Mouse (Mus musculus): ENCODE data around the gene Tbc1d8.

Tbc1d8 gene

DNA sequence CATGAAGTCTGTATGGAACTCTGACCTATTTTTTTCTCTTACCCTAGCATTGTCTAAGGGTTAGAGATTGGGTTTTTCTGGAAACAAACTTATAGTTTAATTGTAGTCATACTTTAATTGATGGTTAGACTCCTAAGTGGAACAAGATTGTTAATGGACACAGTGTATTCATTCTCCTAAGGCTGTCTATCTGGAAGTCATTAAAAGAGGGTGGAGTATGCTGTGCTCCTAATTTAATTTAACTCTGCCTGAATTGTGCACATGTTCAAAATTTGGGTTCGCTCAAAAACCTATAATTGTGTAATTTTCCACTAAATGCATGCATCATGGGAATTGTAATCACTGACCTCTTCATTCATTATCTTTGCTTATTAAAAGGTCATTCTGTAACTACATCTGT is 113.0 kb downstream of the Tbc1d8 start:
- DNase-seq (ENCODE audit: low read depth, low spot score) = no peak

DNA sequence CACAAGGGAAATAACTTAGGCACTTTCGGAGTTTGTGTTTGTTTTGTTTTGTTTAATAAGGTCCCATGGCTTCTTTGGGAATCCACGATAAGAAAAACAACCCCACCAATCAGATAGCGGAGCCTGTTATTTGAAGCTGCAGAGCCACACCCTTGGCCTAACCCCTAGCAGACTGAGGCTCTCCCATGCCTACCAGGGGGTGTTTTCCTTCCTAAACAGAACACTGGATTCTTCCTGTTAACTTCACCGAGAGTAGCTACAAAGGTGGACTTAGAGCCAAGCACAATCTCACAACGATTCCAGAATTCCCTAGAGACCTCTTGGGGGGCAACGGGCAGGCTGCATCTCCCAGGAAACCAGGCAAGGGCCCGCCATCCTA is 116.1 kb downstream of the Tbc1d8 start:
- DNase-seq (ENCODE audit: low read depth, low spot score) = no peak

GRCm38 (mm10) chr1:39361754-39362514 is 116.6 kb downstream of the Tbc1d8 start:
- no peak for DNase-seq (ENCODE audit: low read depth, low spot score)

DNA sequence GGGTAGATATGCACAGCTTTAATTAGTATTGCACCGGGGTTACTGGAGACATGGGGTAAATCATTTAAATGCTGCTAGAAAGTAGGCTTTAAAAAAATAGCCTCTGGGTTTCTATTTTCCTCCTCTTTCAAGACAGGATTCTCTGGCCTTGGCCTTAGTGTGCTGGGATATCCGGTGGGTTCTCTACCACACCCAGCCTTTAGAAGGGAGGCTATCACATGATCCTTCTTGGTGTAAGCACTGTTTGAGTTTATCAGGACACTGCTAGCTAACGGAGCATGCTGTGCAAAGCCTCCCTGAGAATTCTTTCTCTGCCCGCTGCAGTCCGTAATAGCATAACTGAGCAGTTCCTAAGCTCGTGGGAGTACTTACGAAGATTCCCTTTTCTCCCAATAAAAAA is 129.1 kb downstream of the Tbc1d8 start:
- no peak for DNase-seq (ENCODE audit: low read depth, low spot score)

- DNase-seq (ENCODE audit: low read depth, low spot score) = no peak
Measured at GRCm38 (mm10) chr1:39349001-39349400, 129.6 kb downstream of the Tbc1d8 start.

GRCm38 (mm10) chr1:39344981-39345600 is 133.5 kb downstream of the Tbc1d8 start:
- DNase-seq (ENCODE audit: low read depth, low spot score) = no peak

DNA sequence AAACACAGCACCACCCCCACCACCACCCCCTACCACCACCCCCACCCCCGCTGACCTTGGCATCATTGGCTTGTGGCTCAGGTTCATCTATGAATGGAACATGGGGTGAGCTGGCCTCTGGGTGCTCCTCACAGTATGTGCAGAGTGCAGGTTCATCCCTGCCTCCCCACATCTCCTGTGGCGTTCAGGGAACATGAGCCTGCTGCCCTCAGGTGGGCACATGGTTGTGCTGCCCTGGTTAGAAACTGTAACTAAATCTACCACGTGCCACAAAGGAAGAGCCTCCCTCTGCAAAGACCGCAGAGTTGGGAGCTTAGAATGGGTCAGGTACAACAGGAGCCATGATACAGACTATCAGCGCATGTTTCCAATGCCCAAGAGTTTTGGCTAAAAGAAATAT is 135.3 kb downstream of the Tbc1d8 start:
- DNase-seq (ENCODE audit: low read depth, low spot score) = no peak

DNA sequence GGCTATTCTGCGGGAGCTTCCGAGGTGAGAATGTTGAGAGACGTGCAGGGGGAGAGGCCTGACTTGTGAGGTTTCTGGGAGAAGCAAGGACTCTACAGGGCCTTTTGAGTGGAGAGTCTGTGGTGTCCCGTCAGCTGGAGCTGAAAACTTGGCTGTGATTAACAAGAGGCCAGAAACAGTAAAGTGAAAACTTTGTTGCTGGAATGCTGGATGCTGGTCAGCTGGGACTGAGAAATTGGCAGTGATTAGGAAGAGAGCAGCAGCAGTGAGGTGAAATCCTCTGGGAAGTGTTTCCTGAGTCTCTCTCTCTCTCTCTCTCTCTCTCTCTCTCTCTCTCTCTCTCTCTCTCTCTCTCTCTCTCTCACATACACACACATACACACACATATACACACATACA is 136.7 kb downstream of the Tbc1d8 start:
- DNase-seq (ENCODE audit: low read depth, low spot score) = no peak

GRCm38 (mm10) chr1:39340647-39341046 is 137.9 kb downstream of the Tbc1d8 start:
- peak; percentile 61 for DNase-seq (ENCODE audit: low read depth, low spot score)

GRCm38 (mm10) chr1:39340156-39340555 is 138.4 kb downstream of the Tbc1d8 start:
- DNase-seq (ENCODE audit: low read depth, low spot score) = no peak

GRCm38 (mm10) chr1:39339455-39339854 is 139.1 kb downstream of the Tbc1d8 start:
- no peak for DNase-seq (ENCODE audit: low read depth, low spot score)

DNA sequence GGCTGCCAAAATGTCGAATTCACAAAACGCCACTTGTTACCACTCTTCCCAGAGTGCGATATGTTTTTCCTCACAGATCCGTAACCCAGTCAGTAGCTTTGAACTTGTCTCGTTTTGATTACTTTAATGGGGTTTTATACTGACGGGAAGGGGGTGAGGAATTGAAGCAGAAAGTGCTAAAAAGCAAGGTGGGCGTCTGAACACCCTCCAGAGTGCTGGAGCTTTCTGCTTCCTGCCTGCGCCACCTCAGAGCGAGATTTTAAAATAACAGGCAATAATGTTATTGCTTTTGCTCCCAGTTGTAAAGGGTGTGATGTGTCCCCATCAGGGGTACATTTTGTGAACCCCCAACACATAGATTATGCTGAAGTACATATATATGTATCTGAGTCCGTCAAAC is 139.7 kb downstream of the Tbc1d8 start:
- no peak for DNase-seq (ENCODE audit: low read depth, low spot score)

DNA sequence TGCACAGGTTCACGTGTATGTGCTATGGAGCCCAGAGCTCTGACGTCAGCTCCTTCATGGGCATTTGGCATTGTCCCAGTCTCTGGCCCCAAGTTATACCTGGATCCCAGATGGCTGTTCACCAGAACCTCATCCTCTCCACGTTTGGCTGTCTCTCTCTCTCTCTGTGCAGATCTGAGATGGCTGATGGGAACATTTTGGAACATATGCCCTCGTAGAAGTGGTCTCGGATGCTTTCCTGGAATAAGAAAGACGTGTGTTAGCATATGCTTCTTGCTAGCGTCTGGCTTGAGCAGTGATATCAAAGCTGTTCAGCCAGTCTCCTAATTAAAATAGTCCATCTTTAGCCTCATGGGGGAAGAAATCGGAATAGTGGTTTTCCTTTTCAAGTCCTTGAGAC is 141.8 kb downstream of the Tbc1d8 start:
- no peak for DNase-seq (ENCODE audit: low read depth, low spot score)

DNA sequence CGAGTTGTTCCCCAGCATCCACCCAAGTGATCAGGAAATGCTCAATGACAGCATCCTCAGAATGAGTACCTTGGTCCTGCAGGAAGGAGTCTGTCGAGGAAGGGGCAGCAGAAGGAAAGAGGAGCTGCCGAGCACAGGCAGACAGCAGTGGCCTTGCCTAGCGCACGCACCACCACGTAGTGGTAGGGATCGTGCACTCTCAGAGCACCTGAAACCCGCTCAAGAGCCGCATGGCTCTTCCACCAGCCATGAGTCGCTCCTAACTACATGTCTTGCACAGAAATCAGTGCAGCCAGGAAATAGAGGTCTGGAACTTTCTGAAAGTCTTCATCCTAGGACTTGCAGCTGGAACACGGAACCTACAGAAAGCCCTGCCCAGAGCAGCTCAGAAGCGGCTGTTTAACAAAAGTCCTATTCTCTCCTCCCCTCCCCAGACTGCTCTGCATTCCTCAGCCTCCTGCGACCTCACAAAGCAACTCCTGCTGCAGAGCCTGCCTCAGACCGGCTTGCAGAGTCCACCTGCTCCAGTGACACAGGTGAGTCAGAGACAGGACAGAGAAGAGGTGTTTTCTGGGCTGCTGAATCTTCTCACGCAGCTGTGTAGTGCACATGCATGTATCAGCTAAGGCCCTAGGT is 142.9 kb downstream of the Tbc1d8 start:
- no peak for DNase-seq (ENCODE audit: low read depth, low spot score)

DNA sequence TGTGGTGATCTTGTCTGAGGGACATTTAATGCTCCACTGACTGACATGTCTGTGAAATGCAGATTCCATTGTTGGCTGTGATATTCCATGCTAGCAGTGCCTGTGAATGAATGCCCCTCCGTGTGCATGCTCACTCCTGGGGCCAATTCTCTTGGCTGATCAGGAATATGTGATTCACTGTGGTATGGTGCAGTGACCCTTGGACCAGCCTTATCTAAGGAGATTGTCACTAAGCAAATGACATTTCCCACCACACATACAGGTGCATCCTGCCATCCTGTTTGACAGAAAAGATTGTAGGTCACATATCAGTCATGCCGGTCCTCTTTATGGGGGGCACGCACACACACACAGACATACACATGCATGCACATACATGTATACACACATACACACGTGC is 146.1 kb downstream of the Tbc1d8 start:
- no peak for DNase-seq (ENCODE audit: low read depth, low spot score)

- DNase-seq (ENCODE audit: low read depth, low spot score) = no peak
Measured at GRCm38 (mm10) chr1:39330857-39331594, 147.5 kb downstream of the Tbc1d8 start.

- no peak for DNase-seq (ENCODE audit: low read depth, low spot score)
Measured at GRCm38 (mm10) chr1:39327546-39327945, 151.0 kb downstream of the Tbc1d8 start.

DNA sequence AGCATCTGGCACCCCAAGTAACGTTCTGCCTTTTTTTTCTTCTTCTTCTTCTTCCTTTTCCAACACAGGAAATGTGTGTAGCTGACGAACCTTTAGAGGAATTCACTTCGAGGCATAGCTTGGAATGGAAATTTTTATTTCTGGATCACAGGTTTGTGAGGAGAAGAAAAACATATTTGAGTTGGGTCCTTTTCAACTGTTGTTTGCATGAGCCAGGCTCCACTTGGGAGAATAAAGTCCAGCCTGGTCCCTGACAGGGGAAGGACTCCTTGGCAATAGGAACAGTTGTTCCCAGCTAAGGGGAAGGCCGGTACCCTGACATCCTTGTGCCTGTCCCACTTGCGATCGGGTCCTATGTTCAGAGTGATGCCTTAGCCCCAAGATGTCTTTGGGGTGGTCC is 153.3 kb downstream of the Tbc1d8 start:
- DNase-seq (ENCODE audit: low read depth, low spot score) = no peak

GRCm38 (mm10) chr1:39321954-39322353 is 156.6 kb downstream of the Tbc1d8 start:
- no peak for DNase-seq (ENCODE audit: low read depth, low spot score)
